In the genomic region with DNA sequence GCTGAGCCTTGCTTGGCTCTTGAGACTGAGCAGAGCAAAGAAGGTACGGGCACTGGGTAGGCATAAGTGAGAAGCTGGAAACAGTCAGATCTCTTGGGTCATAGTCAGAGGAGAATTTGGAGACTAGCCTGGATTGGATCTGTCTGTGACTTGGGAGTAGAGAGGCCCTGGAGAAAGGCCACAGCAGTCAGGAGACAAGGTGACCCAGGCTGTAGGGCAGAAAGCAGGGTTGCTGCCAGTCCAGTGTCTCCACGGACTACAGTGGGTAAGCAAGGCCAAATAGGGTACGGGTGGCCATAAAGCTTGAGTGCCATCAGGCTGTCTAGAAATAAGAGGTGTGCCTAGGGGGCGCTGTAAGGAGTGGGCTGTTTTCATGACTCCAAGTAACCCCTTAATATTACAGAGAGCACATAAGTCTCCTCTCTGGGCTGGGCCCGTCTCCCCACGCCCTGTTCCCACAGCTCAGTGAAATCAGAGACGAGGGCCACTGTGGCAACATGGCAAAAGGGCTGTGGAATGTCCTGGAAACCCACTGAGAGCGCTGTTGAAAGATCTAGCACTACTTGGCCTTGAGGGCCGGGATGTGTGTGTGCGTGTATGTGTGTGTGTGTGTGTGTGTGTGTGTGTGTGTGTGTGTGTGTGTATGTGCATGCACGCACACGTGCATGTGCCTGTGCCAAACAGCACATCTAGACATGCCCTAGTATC, we compare ENCODE assay signal across 10 mouse cellular contexts. TPM values are rescaled to one million over a fixed set of nuclear protein-coding genes. Genes with fewer than 3 reads are reported as not detected.
A peak's percentile ranks its signal among the peaks of the same experiment; 100 is the strongest.
DNase-seq lines count a peak whose midpoint lies in the region; ATAC-seq and TF ChIP-seq lines count a peak whose summit lies in the region.
"Had no signal": no experiment of that assay in that cellular context is flagged by ENCODE, and none has a peak within 500 bp of the region (broad histone marks: within the 10 kb centered on the region; RNA-seq: fewer than 3 reads in every experiment).

No protein-coding gene starts in this region.

- 82% methylated on average over 12 of the region's 12 CpGs for WGBS in stomach, embryonic 16.5 days
- WGBS in forebrain, embryonic 10.5 days: 81% methylated on average over 12 of the region's 12 CpGs

- H3K27ac ChIP-seq in gastrocnemius, adult 2 months: peak overlapping the region; percentile 72
- H3K27ac ChIP-seq in stomach, embryonic 16.5 days (ENCODE audit: low read length): peak overlapping the region; percentile 61; the same call in 1 of the 2 replicates
- no peak overlapping the region for H3K27ac ChIP-seq in forebrain, embryonic 10.5 days

- no peak for ATAC-seq in stomach, embryonic 16.5 days (ENCODE audit: insufficient read depth, low FRiP score)

- H3K4me3 ChIP-seq in gastrocnemius, adult 2 months: no peak overlapping the region
- H3K4me3 ChIP-seq in stomach, embryonic 16.5 days (replicated peaks; ENCODE audit: low read length): no peak overlapping the region
- H3K4me3 ChIP-seq in forebrain, embryonic 10.5 days: no peak overlapping the region
- H3K4me3 ChIP-seq: erythroblast, embryonic 14.5 days had no signal

- peak; percentile 73 for DNase-seq in gastrocnemius, adult 2 months
- no peak for DNase-seq in gastrocnemius, postnatal 10 days
- DNase-seq in thymus, postnatal 0 days (ENCODE audit: low spot score): peak; percentile 34
- no peak for DNase-seq in thymus, postnatal 25 days
- peak; percentile 57 to 70 for DNase-seq in heart, postnatal 10 days
- no peak for DNase-seq in forebrain, embryonic 10.5 days (ENCODE audit: extremely low spot score, low spot score)
- DNase-seq in layer of hippocampus, postnatal 10 days (ENCODE audit: low spot score in 2 of 2): no peak
- DNase-seq: cerebellum, postnatal 14 days had no signal

- no peaks in the 10 kb centered on the region for H3K36me3 ChIP-seq in stomach, embryonic 16.5 days (ENCODE audit: control insufficient read depth, insufficient read depth, low read length)
- no peaks in the 10 kb centered on the region for H3K36me3 ChIP-seq in forebrain, embryonic 10.5 days (replicated peaks)

- no peak overlapping the region for H3K9ac ChIP-seq in stomach, embryonic 16.5 days (ENCODE audit: low read length)

- peak; percentile 16; the same call in 1 of the 2 replicates for TF ChIP-seq CTCF in gastrocnemius, adult 2 months (IDR thresholded peaks at IDR 0.05)

- no peaks in the 10 kb centered on the region for H3K27me3 ChIP-seq in stomach, embryonic 16.5 days (ENCODE audit: control insufficient read depth, insufficient read depth, low read length)
- H3K27me3 ChIP-seq in forebrain, embryonic 10.5 days (ENCODE audit: poor library complexity, severe bottlenecking): peaks cover 19% of the 10 kb centered on the region

- no peaks in the 10 kb centered on the region for H3K9me3 ChIP-seq in stomach, embryonic 16.5 days (replicated peaks; ENCODE audit: control insufficient read depth, low read length)
- H3K9me3 ChIP-seq in forebrain, embryonic 10.5 days: no peaks in the 10 kb centered on the region

- peaks cover 20% of the 10 kb centered on the region for H3K4me1 ChIP-seq in stomach, embryonic 16.5 days (ENCODE audit: control insufficient read depth, insufficient read depth, low read length)
- H3K4me1 ChIP-seq in forebrain, embryonic 10.5 days: peaks cover 19% of the 10 kb centered on the region

- H3K4me2 ChIP-seq in stomach, embryonic 16.5 days (ENCODE audit: low read depth, low read length): no peak overlapping the region

- intact Hi-C loops in gastrocnemius, adult 2 months (cut with DNase I): loop anchor here (2.0 to 10.0 kb wide), 2 partner anchors 129 to 237 kb away; no protein-coding TSS in a partner anchor
- intact Hi-C loops in heart, postnatal 10 days (cut with DNase I): no loop called here

RNA-seq across cellular contexts. Expression of a gene that starts 12.5 kb away (rescaled TPM):
- 1 to 10 TPM; 3.0 to 7.4 TPM for total RNA-seq in gastrocnemius, adult 2 months (2021)
- 1 to 10 TPM; 3.5 to 5.2 TPM for total RNA-seq in gastrocnemius, postnatal 10 days (2021)
- 3.7 and 3.9 TPM in 2 replicates for polyA plus RNA-seq in thymus, postnatal 0 days (2015; fragmentation: Nextera tagmentation; extraction: Ambion mirVana)
- total RNA-seq in heart, postnatal 10 days (2021): 1 to 10 TPM; 8.1 to 9.8 TPM
- 16.3 and 19.8 TPM in 2 replicates for polyA plus RNA-seq in stomach, embryonic 16.5 days (2015; fragmentation: Nextera tagmentation; extraction: Ambion mirVana)
- 3.7 and 3.8 TPM in 2 replicates for polyA plus RNA-seq in forebrain, embryonic 10.5 days (2016; fragmentation: Nextera tagmentation; extraction: Ambion mirVana)
- total RNA-seq in layer of hippocampus, postnatal 10 days (2021): 10 to 100 TPM; 20.9 to 23.3 TPM
- polyA plus RNA-seq: erythroblast, embryonic 14.5 days had no signal

RNA-seq across cellular contexts. Expression of a gene that starts 22.7 kb away (rescaled TPM):
- under 1 TPM in 1 of 2 experiments, not detected in 1; 0.73 TPM for total RNA-seq in gastrocnemius, adult 2 months (2021)
- 1 to 10 TPM; 1.6 TPM for total RNA-seq in gastrocnemius, postnatal 10 days (2021)
- not detected in 2 replicates for polyA plus RNA-seq in thymus, postnatal 0 days (2015; fragmentation: Nextera tagmentation; extraction: Ambion mirVana)
- 1 to 10 TPM; 2.8 to 4.6 TPM for total RNA-seq in heart, postnatal 10 days (2021)
- 0.17 TPM in 1 of 2 replicates, not detected in the other for polyA plus RNA-seq in stomach, embryonic 16.5 days (2015; fragmentation: Nextera tagmentation; extraction: Ambion mirVana)
- polyA plus RNA-seq in forebrain, embryonic 10.5 days (2016; fragmentation: Nextera tagmentation; extraction: Ambion mirVana): 0.21 and 0.30 TPM in 2 replicates
- total RNA-seq in layer of hippocampus, postnatal 10 days (2021): 10 to 100 TPM; 57.8 to 65.0 TPM
- polyA plus RNA-seq: erythroblast, embryonic 14.5 days had no signal

RNA-seq across cellular contexts. Expression of a gene that starts 23.0 kb away (rescaled TPM):
- total RNA-seq in gastrocnemius, adult 2 months (2021): 1 to 10 TPM; 1.6 to 4.0 TPM
- 1 to 10 TPM; 2.9 to 4.2 TPM for total RNA-seq in gastrocnemius, postnatal 10 days (2021)
- polyA plus RNA-seq in thymus, postnatal 0 days (2015; fragmentation: Nextera tagmentation; extraction: Ambion mirVana): 1.9 and 2.4 TPM in 2 replicates
- total RNA-seq in heart, postnatal 10 days (2021): 10 to 100 TPM in 1 of 2 experiments, 1 to 10 TPM in 1; 9.3 to 10.0 TPM
- polyA plus RNA-seq in stomach, embryonic 16.5 days (2015; fragmentation: Nextera tagmentation; extraction: Ambion mirVana): 2.9 and 4.4 TPM in 2 replicates
- 5.1 and 7.1 TPM in 2 replicates for polyA plus RNA-seq in forebrain, embryonic 10.5 days (2016; fragmentation: Nextera tagmentation; extraction: Ambion mirVana)
- 1 to 10 TPM; 4.3 TPM for total RNA-seq in layer of hippocampus, postnatal 10 days (2021)
- polyA plus RNA-seq: erythroblast, embryonic 14.5 days had no signal

Comparison
In these comparisons a context has a peak if more than half of its experiments do, and no peak if none do; other contexts are left out.
1. DNase-seq: peak in gastrocnemius, adult 2 months (single experiment), thymus, postnatal 0 days (single experiment) and heart, postnatal 10 days (2 of 2); none in gastrocnemius, postnatal 10 days (single experiment), thymus, postnatal 25 days (single experiment), forebrain, embryonic 10.5 days (single experiment) and layer of hippocampus, postnatal 10 days (0 of 2).
2. RNA of a gene that starts 22.7 kb away (total RNA-seq): 57.8 to 65.0 TPM in layer of hippocampus, postnatal 10 days; 2.8 to 4.6 TPM in heart, postnatal 10 days, 1.6 TPM in gastrocnemius, postnatal 10 days and 0.73 TPM in gastrocnemius, adult 2 months; every median in the first group is over 10 times any median in the second.